Mouse (Mus musculus): Measurements from ENCODE around the gene Fcgr1.

DNA sequence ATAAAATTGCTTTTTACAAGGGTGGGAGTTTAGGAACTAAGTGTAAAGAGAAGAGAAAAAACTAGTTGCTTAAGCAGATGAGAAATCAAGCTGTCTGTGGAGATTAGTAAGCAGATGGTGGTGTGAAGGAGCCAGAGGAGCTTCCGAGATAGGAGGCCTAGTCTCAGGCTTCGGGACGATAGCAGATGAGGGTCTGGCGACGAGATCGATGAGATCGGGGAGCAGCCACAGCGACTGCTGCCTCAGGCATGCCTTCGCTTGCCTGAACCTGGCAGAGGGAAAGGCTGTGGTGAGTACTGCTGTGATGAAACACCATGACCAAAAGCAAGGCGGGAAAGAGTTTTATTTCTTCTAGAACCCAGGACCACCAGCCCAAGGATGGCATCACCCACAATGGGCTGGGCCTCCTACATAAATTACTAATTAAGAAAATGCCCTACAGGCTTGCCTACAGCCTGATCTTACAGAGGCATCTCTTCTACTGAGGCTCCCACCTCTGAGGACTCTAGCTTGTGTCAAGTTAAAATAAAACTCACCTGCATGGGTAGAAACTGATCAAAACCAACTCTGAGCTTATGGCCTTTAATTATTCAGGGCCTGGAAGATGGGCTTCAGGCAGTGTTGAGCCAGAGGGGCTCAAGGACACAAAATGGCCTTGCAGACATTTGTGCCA lies 39.0 kb downstream of the Fcgr1 start:
- TF ChIP-seq CTCF (IDR thresholded peaks at IDR 0.05) (no peak), EP300 (IDR thresholded peaks at IDR 0.05) (no peak)

Measured in lung, postnatal 0 days (tissue).